Mouse (Mus musculus): Measurements from ENCODE around the gene Exoc2. TPM values are rescaled to one million over a fixed set of nuclear protein-coding genes. Genes with fewer than 3 reads are reported as not detected.

The Exoc2 gene
- polyA plus RNA-seq, 1 experiment from 2014 or later = 28.0 TPM

- Histone ChIP-seq H3K4me2 (no peak overlapping the region), H3K4me1 (no peaks in the 10 kb centered on the region), H3K9ac (no peak overlapping the region), H3K27ac (no peak overlapping the region), H3K36me3 (no peaks in the 10 kb centered on the region), H3K9me3 (no peaks in the 10 kb centered on the region), H3K4me3 (no peak overlapping the region), H3K27me3 (no peaks in the 10 kb centered on the region)
- no peak for ATAC-seq (ENCODE audit: insufficient number of reproducible peaks, low FRiP score, low TSS enrichment, low read depth)
- WGBS = 91% methylated on average over 5 of the region's 5 CpGs
These were observed 171.4 kb downstream of the Exoc2 start for GRCm38 (mm10) chr13:30802336-30802955.

- Histone ChIP-seq H3K36me3 (no peaks in the 10 kb centered on the region), H3K9me3 (no peaks in the 10 kb centered on the region), H3K27me3 (no peaks in the 10 kb centered on the region), H3K4me2 (no peak overlapping the region), H3K4me1 (no peaks in the 10 kb centered on the region), H3K4me3 (no peak overlapping the region), H3K9ac (no peak overlapping the region), H3K27ac (no peak overlapping the region)
- 63% methylated on average over 4 of the region's 4 CpGs for WGBS
- ATAC-seq (ENCODE audit: insufficient number of reproducible peaks, low FRiP score, low TSS enrichment, low read depth) = no peak
These were observed 172.0 kb downstream of the Exoc2 start for GRCm38 (mm10) chr13:30801886-30802285.

- 0 out of 2 replicates have a peak, but pooled peaks cover 2% of the 10 kb centered on the region for H3K4me1 ChIP-seq
- no peak overlapping the region for H3K4me2 ChIP-seq
- ATAC-seq (ENCODE audit: insufficient number of reproducible peaks, low FRiP score, low TSS enrichment, low read depth) = no peak
- H3K9me3 ChIP-seq = no peaks in the 10 kb centered on the region
- no peak overlapping the region for H3K9ac ChIP-seq
- no peaks in the 10 kb centered on the region for H3K27me3 ChIP-seq
- no peaks in the 10 kb centered on the region for H3K36me3 ChIP-seq
- H3K27ac ChIP-seq = no peak overlapping the region
- 85% methylated on average over 4 of the region's 4 CpGs for WGBS
- no peak overlapping the region for H3K4me3 ChIP-seq
These were observed 177.9 kb downstream of the Exoc2 start for GRCm38 (mm10) chr13:30795960-30796359.

- no peaks in the 10 kb centered on the region for H3K9me3 ChIP-seq
- no peak overlapping the region for H3K4me3 ChIP-seq
- no peak for ATAC-seq (ENCODE audit: insufficient number of reproducible peaks, low FRiP score, low TSS enrichment, low read depth)
- no peaks in the 10 kb centered on the region for H3K36me3 ChIP-seq
- no peak overlapping the region for H3K9ac ChIP-seq
- 0 out of 2 replicates have a peak, but pooled peaks cover 2% of the 10 kb centered on the region for H3K4me1 ChIP-seq
- no peak overlapping the region for H3K27ac ChIP-seq
- H3K4me2 ChIP-seq = no peak overlapping the region
- no peaks in the 10 kb centered on the region for H3K27me3 ChIP-seq
- 80% methylated on average over 5 of the region's 5 CpGs for WGBS
These were observed 180.3 kb downstream of the Exoc2 start for GRCm38 (mm10) chr13:30793616-30794015.

- H3K27ac ChIP-seq = no peak overlapping the region
- no peak overlapping the region for H3K4me3 ChIP-seq
- H3K36me3 ChIP-seq = no peaks in the 10 kb centered on the region
- WGBS = 88% methylated on average over 4 of the region's 4 CpGs
- no peak overlapping the region for H3K9ac ChIP-seq
- 0 out of 2 replicates have a peak, but pooled peaks cover 2% of the 10 kb centered on the region for H3K4me1 ChIP-seq
- no peak for ATAC-seq (ENCODE audit: insufficient number of reproducible peaks, low FRiP score, low TSS enrichment, low read depth)
- H3K27me3 ChIP-seq = no peaks in the 10 kb centered on the region
- no peak overlapping the region for H3K4me2 ChIP-seq
- no peaks in the 10 kb centered on the region for H3K9me3 ChIP-seq
These were observed 180.7 kb downstream of the Exoc2 start for GRCm38 (mm10) chr13:30793196-30793595.

GRCm38 (mm10) chr13:30792741-30793140, 181.2 kb downstream of the Exoc2 start:
- no peaks in the 10 kb centered on the region for H3K27me3 ChIP-seq
- no peak overlapping the region for H3K4me2 ChIP-seq
- no peak overlapping the region for H3K4me3 ChIP-seq
- H3K9ac ChIP-seq = no peak overlapping the region
- no peak overlapping the region for H3K27ac ChIP-seq
- WGBS = 52% methylated on average over 3 of the region's 3 CpGs
- ATAC-seq (ENCODE audit: insufficient number of reproducible peaks, low FRiP score, low TSS enrichment, low read depth) = no peak
- H3K9me3 ChIP-seq = no peaks in the 10 kb centered on the region
- H3K36me3 ChIP-seq = no peaks in the 10 kb centered on the region
- H3K4me1 ChIP-seq = 0 out of 2 replicates have a peak, but pooled peaks cover 2% of the 10 kb centered on the region

- no peak for ATAC-seq (ENCODE audit: insufficient number of reproducible peaks, low FRiP score, low TSS enrichment, low read depth)
- H3K4me3 ChIP-seq = no peak overlapping the region
These were observed 181.6 kb downstream of the Exoc2 start for GRCm38 (mm10) chr13:30792308-30792707.

GRCm38 (mm10) chr13:30790016-30790415, 183.9 kb downstream of the Exoc2 start:
- Histone ChIP-seq H3K4me3 (no peak overlapping the region), H3K36me3 (no peaks in the 10 kb centered on the region), H3K27ac (no peak overlapping the region), H3K4me2 (no peak overlapping the region), H3K27me3 (no peaks in the 10 kb centered on the region), H3K9ac (no peak overlapping the region), H3K4me1 (0 out of 2 replicates have a peak, but pooled peaks cover 2% of the 10 kb centered on the region), H3K9me3 (no peaks in the 10 kb centered on the region)
- 60% methylated on average over 5 of the region's 5 CpGs for WGBS
- ATAC-seq (ENCODE audit: insufficient number of reproducible peaks, low FRiP score, low TSS enrichment, low read depth) = no peak

More at GRCm38 (mm10) chr13:30792308-30792707, 181.6 kb downstream of the Exoc2 start:
- no peak overlapping the region for H3K27ac ChIP-seq
- no peak overlapping the region for H3K9ac ChIP-seq
- H3K9me3 ChIP-seq = no peaks in the 10 kb centered on the region
- 0 out of 2 replicates have a peak, but pooled peaks cover 2% of the 10 kb centered on the region for H3K4me1 ChIP-seq
- H3K27me3 ChIP-seq = no peaks in the 10 kb centered on the region
- no peak overlapping the region for H3K4me2 ChIP-seq
- WGBS = 61% methylated on average over 9 of the region's 9 CpGs
- H3K36me3 ChIP-seq = no peaks in the 10 kb centered on the region

- 73% methylated on average over 3 of the region's 3 CpGs for WGBS
- H3K27me3 ChIP-seq = no peaks in the 10 kb centered on the region
- H3K9ac ChIP-seq = no peak overlapping the region
- no peaks in the 10 kb centered on the region for H3K36me3 ChIP-seq
- no peak overlapping the region for H3K4me3 ChIP-seq
- 0 out of 2 replicates have a peak, but pooled peaks cover 2% of the 10 kb centered on the region for H3K4me1 ChIP-seq
- no peak for ATAC-seq (ENCODE audit: insufficient number of reproducible peaks, low FRiP score, low TSS enrichment, low read depth)
- no peak overlapping the region for H3K4me2 ChIP-seq
- no peak overlapping the region for H3K27ac ChIP-seq
- no peaks in the 10 kb centered on the region for H3K9me3 ChIP-seq
These were observed 185.5 kb downstream of the Exoc2 start for GRCm38 (mm10) chr13:30788421-30788820.

GRCm38 (mm10) chr13:30787960-30788359, 185.9 kb downstream of the Exoc2 start:
- H3K9me3 ChIP-seq = no peaks in the 10 kb centered on the region
- no peak overlapping the region for H3K9ac ChIP-seq
- no peaks in the 10 kb centered on the region for H3K4me1 ChIP-seq
- H3K27ac ChIP-seq = no peak overlapping the region
- WGBS = 84% methylated on average over 4 of the region's 4 CpGs
- no peaks in the 10 kb centered on the region for H3K36me3 ChIP-seq
- no peak overlapping the region for H3K4me3 ChIP-seq
- no peaks in the 10 kb centered on the region for H3K27me3 ChIP-seq
- ATAC-seq (ENCODE audit: insufficient number of reproducible peaks, low FRiP score, low TSS enrichment, low read depth) = no peak
- no peak overlapping the region for H3K4me2 ChIP-seq

GRCm38 (mm10) chr13:30787556-30787955, 186.3 kb downstream of the Exoc2 start:
- 83% methylated on average over 2 of the region's 2 CpGs for WGBS
- H3K4me3 ChIP-seq = no peak overlapping the region
- H3K4me1 ChIP-seq = 0 out of 2 replicates have a peak, but pooled peaks cover 4% of the 10 kb centered on the region
- no peak overlapping the region for H3K4me2 ChIP-seq
- no peaks in the 10 kb centered on the region for H3K36me3 ChIP-seq
- ATAC-seq (ENCODE audit: insufficient number of reproducible peaks, low FRiP score, low TSS enrichment, low read depth) = no peak
- H3K9ac ChIP-seq = no peak overlapping the region
- no peaks in the 10 kb centered on the region for H3K27me3 ChIP-seq
- no peak overlapping the region for H3K27ac ChIP-seq
- no peaks in the 10 kb centered on the region for H3K9me3 ChIP-seq

- no peaks in the 10 kb centered on the region for H3K36me3 ChIP-seq
- no peak for ATAC-seq (ENCODE audit: insufficient number of reproducible peaks, low FRiP score, low TSS enrichment, low read depth)
- no peak overlapping the region for H3K4me3 ChIP-seq
- 84% methylated on average over 2 of the region's 2 CpGs for WGBS
- H3K9ac ChIP-seq = no peak overlapping the region
- no peak overlapping the region for H3K27ac ChIP-seq
- no peaks in the 10 kb centered on the region for H3K9me3 ChIP-seq
- no peaks in the 10 kb centered on the region for H3K27me3 ChIP-seq
- H3K4me2 ChIP-seq = no peak overlapping the region
- 0 out of 2 replicates have a peak, but pooled peaks cover 6% of the 10 kb centered on the region for H3K4me1 ChIP-seq
These were observed 186.9 kb downstream of the Exoc2 start for GRCm38 (mm10) chr13:30787036-30787320.
